Mouse (Mus musculus) lung, adult 2 months (tissue): ENCODE data around the gene Gm11020.
"Not testable (repeated sequence)": the region's sequence is repeated elsewhere in the genome, so short reads cannot be mapped to it uniquely, and the experiment has no call there.

Experiments
- CTCF ChIP-seq: fragments of 200-500 bp; IDR thresholded peaks from 2 replicates; pipeline ENCODE4 v1.5.1; 2011; ENCODE audit warnings: mild to moderate bottlenecking, low read length, control low read depth; ENCODE audit not compliant: insufficient read depth
- POLR2A ChIP-seq: fragments of 200-500 bp; IDR thresholded peaks from 2 replicates; pipeline ENCODE4 v1.6.1; 2011; ENCODE audit warnings: low read depth, mild to moderate bottlenecking, control low read depth, low read length, borderline replicate concordance; ENCODE audit errors: extremely low read depth

GRCm38 (mm10) chr8:104301577-104301976 is 19.8 kb upstream of the Gm11020 start:
- not testable (repeated sequence) for TF ChIP-seq CTCF, POLR2A
